Mouse (Mus musculus) ES-Bruce4 (cell line): ENCODE measurements around the gene Vps35l. TPM values are rescaled to one million over a fixed set of nuclear protein-coding genes. Genes with fewer than 3 reads are reported as not detected.

Experiments
- H3K27ac ChIP-seq: 2 replicates; pipeline ENCODE4 v1.5.1; 2012; ENCODE audit warnings: low read length, inconsistent platforms; ENCODE audit not compliant: insufficient read depth
- H3K27me3 ChIP-seq: 2 replicates; pipeline ENCODE4 v1.6.1; 2012; ENCODE audit warnings: mild to moderate bottlenecking, low read length, inconsistent platforms; ENCODE audit not compliant: control insufficient read depth, poor library complexity, insufficient read depth, severe bottlenecking
- H3K36me3 ChIP-seq: 2 replicates; pipeline ENCODE4 v1.6.1; 2012; ENCODE audit warnings: inconsistent platforms, mild to moderate bottlenecking, low read length, moderate library complexity; ENCODE audit not compliant: control insufficient read depth, poor library complexity, insufficient read depth, severe bottlenecking
- H3K4me1 ChIP-seq: one replicate; pipeline ENCODE4 v1.8.1; 2011; ENCODE audit warnings: low read length; ENCODE audit not compliant: control insufficient read depth, insufficient read depth
- H3K4me3 ChIP-seq: 2 replicates; pipeline ENCODE4 v1.5.1; 2011; ENCODE audit warnings: low read depth, mild to moderate bottlenecking, low read length
- H3K9ac ChIP-seq: 2 replicates; pipeline ENCODE4 v1.6.1; 2012; ENCODE audit warnings: low read depth, mild to moderate bottlenecking, inconsistent platforms; ENCODE audit not compliant: poor library complexity, severe bottlenecking
- H3K9me3 ChIP-seq: replicated peaks from 2 replicates; pipeline ENCODE4 v1.6.1; 2012; ENCODE audit warnings: mild to moderate bottlenecking, low read length, inconsistent platforms; ENCODE audit not compliant: control insufficient read depth, poor library complexity, insufficient read depth, severe bottlenecking
- CTCF ChIP-seq: IDR thresholded peaks from one replicate; pipeline ENCODE4 v1.8.1; 2011; ENCODE audit warnings: low read depth, low read length
- EP300 ChIP-seq: IDR thresholded peaks from 2 replicates; pipeline ENCODE4 v1.6.1; 2011; ENCODE audit warnings: low read depth, low read length; ENCODE audit not compliant: insufficient read depth
- POLR2A ChIP-seq: IDR thresholded peaks from one replicate; pipeline ENCODE4 v1.8.1; 2011; ENCODE audit warnings: low read length; ENCODE audit not compliant: insufficient read depth
- polyA plus RNA-seq: library from polyadenylated mRNA; stranded (reverse); fragments of >200 nt; gene quantifications from 2 replicates; pipeline ENCODE4 v1.2.4, GENCODE M21; 2011; ENCODE audit warnings: low read depth; ENCODE audit not compliant: missing spikeins, insufficient read depth, insufficient read length

Vps35l gene
- polyA plus RNA-seq, 1 experiment = 54.7 TPM

DNA sequence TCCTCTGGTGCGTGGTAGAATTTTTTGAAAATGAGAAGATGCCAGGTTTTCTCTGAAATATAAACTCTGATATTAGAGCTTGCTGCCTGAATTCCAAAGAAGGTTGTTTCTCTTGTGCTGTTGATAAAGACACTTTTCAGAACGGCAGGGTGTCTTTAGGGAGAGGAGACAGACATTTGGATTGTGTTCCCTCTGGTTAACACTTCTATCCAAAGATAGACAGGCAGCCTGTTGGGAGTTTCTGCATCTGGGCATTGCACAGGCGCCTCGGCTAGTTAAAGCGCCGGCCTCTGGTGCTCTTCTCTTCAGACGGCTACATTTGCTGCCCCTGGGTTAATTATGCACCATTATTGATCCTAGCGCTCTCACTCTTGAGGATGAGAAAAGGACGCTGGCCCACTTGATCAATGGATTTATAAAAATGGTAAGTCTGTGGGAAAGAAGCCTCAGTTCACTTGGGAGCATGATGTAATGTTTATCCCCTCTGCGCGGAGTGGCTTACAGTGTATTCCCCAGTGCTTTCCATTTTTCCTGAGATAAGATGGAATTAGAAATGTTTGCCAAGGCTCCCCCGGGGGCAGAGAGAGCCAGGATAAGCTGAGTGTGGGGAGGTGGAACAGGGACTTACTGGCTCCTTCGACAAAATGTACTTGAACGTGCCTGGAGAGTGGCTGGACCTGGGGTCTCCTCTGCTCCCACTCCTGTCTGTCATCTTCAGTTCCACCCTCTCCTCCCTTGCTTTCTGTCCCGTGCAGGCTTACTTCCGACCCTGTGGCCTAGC lies 66.8 kb downstream of the Vps35l start:
- TF ChIP-seq POLR2A = no peak
- H3K9ac ChIP-seq = no peak overlapping the region
- H3K36me3 ChIP-seq = no peaks in the 10 kb centered on the region
- no peak overlapping the region for H3K27ac ChIP-seq
- no peaks in the 10 kb centered on the region for H3K4me1 ChIP-seq
- H3K9me3 ChIP-seq = no peaks in the 10 kb centered on the region
- no peak overlapping the region for H3K4me3 ChIP-seq
- no peaks in the 10 kb centered on the region for H3K27me3 ChIP-seq

DNA sequence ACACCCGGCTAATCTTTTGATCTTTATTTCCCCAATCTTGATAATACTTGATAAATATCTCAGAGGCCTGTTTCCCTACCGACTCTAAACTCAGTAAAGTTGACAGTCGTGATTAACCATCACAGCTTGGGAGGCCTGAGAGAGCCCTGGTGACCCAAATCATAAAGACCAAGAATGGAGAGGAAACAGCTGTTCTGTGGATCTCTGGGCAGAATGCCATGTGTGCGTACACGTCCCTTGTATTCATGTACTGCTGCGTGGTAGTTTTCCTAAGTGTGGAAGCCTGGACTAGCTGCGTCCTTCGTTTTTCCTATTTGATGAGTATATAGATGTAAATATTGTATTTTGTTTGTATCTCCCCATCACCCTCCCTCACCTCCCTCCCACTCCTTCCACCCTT lies 67.9 kb downstream of the Vps35l start:
- no peaks in the 10 kb centered on the region for H3K4me1 ChIP-seq
- no peaks in the 10 kb centered on the region for H3K36me3 ChIP-seq
- H3K9me3 ChIP-seq = no peaks in the 10 kb centered on the region
- no peak overlapping the region for H3K27ac ChIP-seq
- no peaks in the 10 kb centered on the region for H3K27me3 ChIP-seq
- TF ChIP-seq EP300 = no peak
- TF ChIP-seq CTCF = no peak
- TF ChIP-seq POLR2A = no peak
- no peak overlapping the region for H3K9ac ChIP-seq
- H3K4me3 ChIP-seq = no peak overlapping the region

DNA sequence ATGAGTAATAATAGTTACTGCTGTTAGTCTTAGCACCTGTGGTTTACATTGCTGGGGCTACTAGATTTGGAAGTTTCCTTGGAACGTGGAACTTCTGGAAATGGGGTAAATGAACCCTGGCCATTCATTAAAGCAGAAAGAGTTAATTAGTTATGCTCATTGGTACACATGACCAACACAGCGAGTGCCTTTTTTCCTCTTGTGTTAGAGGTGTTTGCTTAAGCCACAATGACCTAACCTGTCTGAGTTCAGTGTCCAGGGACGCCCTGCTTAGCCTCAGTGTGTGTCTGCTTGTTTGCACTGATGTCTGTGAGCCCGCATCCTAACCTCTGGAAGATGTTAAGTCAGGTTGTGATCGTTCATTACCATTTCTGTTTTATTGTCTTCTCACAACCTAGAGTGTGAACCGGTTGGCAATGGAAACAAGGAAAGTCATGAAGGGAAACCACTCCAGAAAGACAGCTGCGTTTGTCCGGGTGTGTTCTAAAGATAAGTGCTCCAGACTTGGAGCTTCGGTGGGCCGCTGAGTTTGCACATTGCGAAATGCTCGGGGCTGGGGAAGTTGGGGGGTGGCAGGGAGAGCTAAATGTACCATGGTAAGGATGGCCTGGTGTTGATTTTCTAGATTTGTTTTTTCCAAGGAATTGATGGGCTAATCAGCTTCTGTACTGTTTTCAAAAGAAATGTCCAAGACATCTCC lies 71.5 kb downstream of the Vps35l start:
- Histone ChIP-seq H3K27ac (no peak overlapping the region), H3K4me1 (no peaks in the 10 kb centered on the region), H3K27me3 (no peaks in the 10 kb centered on the region), H3K9me3 (no peaks in the 10 kb centered on the region), H3K9ac (no peak overlapping the region), H3K36me3 (no peaks in the 10 kb centered on the region), H3K4me3 (no peak overlapping the region)
- TF ChIP-seq POLR2A (no peak), EP300 (no peak), CTCF (no peak)

DNA sequence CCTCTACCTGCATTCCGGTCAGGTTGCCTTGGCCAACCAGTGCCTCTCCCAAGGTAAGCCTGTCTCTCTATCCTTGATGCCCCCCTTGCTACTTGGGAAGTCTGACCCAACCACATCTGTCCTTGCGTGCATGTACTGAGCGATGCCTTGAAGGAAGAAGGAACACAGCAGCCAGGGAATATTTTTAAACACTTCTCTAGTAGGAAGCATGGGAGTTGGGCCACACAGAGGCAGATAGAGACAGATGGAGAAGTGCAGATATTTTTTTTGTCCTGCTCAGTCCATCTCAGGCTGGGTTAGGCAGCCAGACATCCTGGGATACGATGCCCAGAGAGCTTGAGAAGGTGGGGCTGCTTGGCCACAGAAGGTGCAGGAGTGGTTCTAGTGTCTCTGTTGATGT lies 73.6 kb downstream of the Vps35l start:
- TF ChIP-seq EP300 (no peak), POLR2A (no peak), CTCF (no peak)

DNA sequence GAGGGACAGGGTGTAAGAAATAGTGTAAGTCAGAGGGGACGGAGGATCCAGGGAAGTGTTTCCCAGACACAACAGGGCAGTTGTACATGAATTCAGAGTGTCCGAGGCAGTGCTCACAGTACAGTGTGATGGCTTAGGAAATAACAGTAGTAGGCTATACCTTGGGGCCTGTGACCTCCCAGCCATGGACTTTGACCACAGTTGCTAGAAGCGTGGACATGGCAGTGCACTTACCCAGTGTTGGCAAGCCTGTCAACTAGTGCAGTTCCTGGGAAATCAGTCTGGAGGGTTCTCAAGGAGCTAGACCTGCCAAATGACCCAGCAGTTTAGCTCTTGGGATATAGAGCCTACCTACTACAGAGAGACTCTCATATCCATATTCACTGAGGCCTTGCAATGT lies 76.2 kb downstream of the Vps35l start:
- H3K9me3 ChIP-seq = no peaks in the 10 kb centered on the region
- TF ChIP-seq EP300 (no peak), CTCF (no peak), POLR2A (no peak)
- no peaks in the 10 kb centered on the region for H3K36me3 ChIP-seq
- no peak overlapping the region for H3K4me3 ChIP-seq
- no peaks in the 10 kb centered on the region for H3K27me3 ChIP-seq
- no peak overlapping the region for H3K27ac ChIP-seq
- H3K4me1 ChIP-seq = peaks cover 13% of the 10 kb centered on the region
- no peak overlapping the region for H3K9ac ChIP-seq

More for the DNA sequence above, 73.6 kb downstream of the Vps35l start:
- Histone ChIP-seq H3K27ac (no peak overlapping the region), H3K4me1 (peaks cover 12% of the 10 kb centered on the region), H3K4me3 (no peak overlapping the region), H3K36me3 (no peaks in the 10 kb centered on the region), H3K9me3 (no peaks in the 10 kb centered on the region), H3K27me3 (no peaks in the 10 kb centered on the region), H3K9ac (no peak overlapping the region)

DNA sequence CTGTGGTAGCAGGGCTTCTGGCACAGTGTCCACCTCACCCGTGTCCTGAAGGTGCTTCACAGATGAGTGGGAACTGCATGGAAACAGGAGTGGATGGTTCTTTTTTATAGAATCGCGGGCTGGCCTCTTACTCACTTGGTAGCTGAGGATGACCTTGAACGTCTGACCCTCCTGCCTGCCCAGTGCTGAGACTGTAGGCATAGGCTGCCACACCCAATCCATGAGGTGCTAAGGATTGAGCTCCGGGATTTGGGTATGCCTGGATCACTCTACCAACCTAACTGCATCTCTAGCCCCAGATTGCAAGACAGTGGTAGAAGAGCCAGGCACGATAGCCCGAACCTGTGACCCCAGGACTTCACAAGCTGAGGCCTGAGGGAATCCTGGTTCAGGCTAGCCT lies 77.7 kb downstream of the Vps35l start:
- no peak overlapping the region for H3K4me3 ChIP-seq
- peaks cover 13% of the 10 kb centered on the region for H3K4me1 ChIP-seq
- TF ChIP-seq EP300 (no peak), POLR2A (no peak), CTCF (no peak)
- H3K9ac ChIP-seq = no peak overlapping the region
- no peak overlapping the region for H3K27ac ChIP-seq
- no peaks in the 10 kb centered on the region for H3K36me3 ChIP-seq
- H3K27me3 ChIP-seq = no peaks in the 10 kb centered on the region
- H3K9me3 ChIP-seq = no peaks in the 10 kb centered on the region
